Mouse (Mus musculus) CD4-positive naive resting alpha-beta T cell, adult 57 days (primary cell): Measurements from ENCODE around the gene Olfr1161. TPM values are rescaled to one million over a fixed set of nuclear protein-coding genes. Genes with fewer than 3 reads are reported as not detected.

Experiments
- total RNA-seq: library from RNA; stranded (reverse); gene quantifications from one replicate; pipeline ENCODE4 v1.2.4, GENCODE M21; 2023

Olfr1161 gene
- total RNA-seq: not detected

GRCm38 (mm10) chr2:88022474-88022873 is at the start of gene Olfr1161:
Gene Olfr1161, plus strand, starts transcription at chr2:88022774.

DNA sequence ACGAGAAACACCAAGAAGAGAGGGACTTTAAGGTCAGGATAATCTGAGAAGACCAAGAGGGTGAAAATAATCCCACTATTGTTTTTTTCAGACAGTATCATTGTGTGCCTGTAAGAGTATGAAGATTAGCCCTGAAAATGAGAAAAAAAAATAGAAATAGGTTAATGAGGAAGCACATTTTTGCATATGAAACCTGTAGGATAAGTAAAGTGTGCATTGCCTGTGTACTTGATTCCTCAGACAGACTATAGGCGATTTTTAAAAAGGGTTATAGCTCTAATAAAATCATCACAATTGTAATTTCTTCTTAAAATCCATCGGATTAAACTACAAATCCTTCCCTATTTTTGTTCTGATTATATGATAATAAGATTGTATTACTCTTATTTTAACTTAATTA is 48.0 kb upstream of the Olfr1161 start, which contains the start of gene Olfr74:
TSS of gene Olfr74 (minus strand) at position 101 of the 400 bp plus-strand sequence.

GRCm38 (mm10) chr2:87989813-87990212 is 32.8 kb upstream of the Olfr1161 start, which contains the start of gene Olfr1158:
Gene Olfr1158, plus strand, starts transcription at chr2:87990113.

DNA sequence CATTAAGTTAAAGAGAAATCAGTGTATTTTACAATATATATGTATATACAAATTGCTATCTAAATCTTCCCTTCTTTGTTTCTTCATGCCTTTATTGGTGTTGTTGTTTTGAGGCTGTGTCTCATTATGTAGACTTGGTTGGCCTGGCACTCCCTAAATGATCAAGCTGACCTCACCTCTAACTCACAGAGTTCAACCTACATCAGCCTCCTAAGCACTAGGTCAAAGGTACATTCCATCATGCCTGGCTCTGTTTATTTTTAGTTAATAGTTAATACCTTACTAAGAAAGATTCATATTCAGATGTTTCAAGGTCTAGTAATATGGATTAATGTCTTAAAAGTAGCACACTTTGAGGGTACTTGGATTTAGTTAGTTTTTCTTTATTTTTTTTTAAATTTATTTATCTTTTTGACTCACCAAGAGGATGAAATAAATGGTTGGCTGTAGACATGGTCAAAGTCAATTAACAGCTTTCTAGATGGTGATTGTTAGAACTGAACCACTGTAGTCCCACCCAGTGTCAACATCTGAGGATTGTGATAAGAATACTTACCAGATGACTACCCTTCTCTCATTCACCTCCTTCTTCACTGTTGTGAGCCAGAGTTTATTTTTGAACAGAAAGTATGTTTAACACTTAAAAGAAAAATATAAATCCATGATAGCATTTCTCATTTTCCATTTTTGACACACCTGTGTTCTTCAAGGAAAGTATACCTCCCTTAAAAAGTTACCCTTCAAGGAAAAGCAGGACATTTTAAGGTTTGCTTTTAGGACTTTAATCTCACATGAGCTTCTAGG is 14.9 kb upstream of the Olfr1161 start, which contains the start of gene Olfr1160:
TSS of gene Olfr1160 (minus strand) at position 754 of the 804 bp plus-strand sequence.

GRCm38 (mm10) chr2:88037599-88037998 is 15.0 kb downstream of the Olfr1161 start, which contains the start of gene Olfr73:
Gene Olfr73, minus strand, starts transcription at chr2:88037699.

GRCm38 (mm10) chr2:88051029-88051428 is 28.5 kb downstream of the Olfr1161 start, which contains the start of gene Olfr1162:
Gene Olfr1162, minus strand, starts transcription at chr2:88051129.

GRCm38 (mm10) chr2:88071730-88072129 is 49.2 kb downstream of the Olfr1161 start, which contains the start of gene Olfr1163:
Gene Olfr1163, minus strand, starts transcription at chr2:88071830.

Other genes starting within 250 kb of the Olfr1161 start
- not detected for gene Olfr152, start 243.3 kb upstream of the Olfr1161 start, total RNA-seq
- not detected for gene Olfr1143, start 222.2 kb upstream of the Olfr1161 start, total RNA-seq
- gene Olfr1145, start 213.0 kb upstream of the Olfr1161 start, total RNA-seq: not detected
- gene Olfr1148, start 192.2 kb upstream of the Olfr1161 start, total RNA-seq: not detected
- not detected for gene Olfr1150-ps1, start 178.8 kb upstream of the Olfr1161 start, total RNA-seq
- not detected for gene Olfr1151, start 166.9 kb upstream of the Olfr1161 start, total RNA-seq
- not detected for gene Olfr1152, start 156.3 kb upstream of the Olfr1161 start, total RNA-seq
- not detected for gene Olfr1153, start 127.8 kb upstream of the Olfr1161 start, total RNA-seq
- not detected for gene Olfr1154, start 117.6 kb upstream of the Olfr1161 start, total RNA-seq
- not detected for gene Olfr1155, start 77.6 kb upstream of the Olfr1161 start, total RNA-seq
- not detected for gene Olfr1156, start 69.7 kb upstream of the Olfr1161 start, total RNA-seq
- not detected for gene Olfr1157, start 54.5 kb upstream of the Olfr1161 start, total RNA-seq
- gene Olfr74, start 48.1 kb upstream of the Olfr1161 start, total RNA-seq: not detected
- not detected for gene Olfr1158, start 32.7 kb upstream of the Olfr1161 start, total RNA-seq
- not detected for gene Olfr1160, start 14.5 kb upstream of the Olfr1161 start, total RNA-seq
- not detected for gene Olfr73, start 14.9 kb downstream of the Olfr1161 start, total RNA-seq
- gene Olfr1162, start 28.4 kb downstream of the Olfr1161 start, total RNA-seq: not detected
- gene Olfr1163, start 49.1 kb downstream of the Olfr1161 start, total RNA-seq: not detected
- gene Olfr1164, start 71.2 kb downstream of the Olfr1161 start, total RNA-seq: not detected
- not detected for gene Olfr1166, start 105.5 kb downstream of the Olfr1161 start, total RNA-seq
- not detected for gene Olfr1167, start 132.4 kb downstream of the Olfr1161 start, total RNA-seq
- gene Olfr1168, start 159.1 kb downstream of the Olfr1161 start, total RNA-seq: not detected
- gene Olfr1170, start 205.6 kb downstream of the Olfr1161 start, total RNA-seq: not detected